Mouse (Mus musculus) ES-Bruce4 (cell line): ENCODE results near the gene Hmgcr. TPM values are rescaled to one million over a fixed set of nuclear protein-coding genes. Genes with fewer than 3 reads are reported as not detected.

Source experiments
- H3K27ac ChIP-seq: 2 replicates; pipeline ENCODE4 v1.5.1; 2012; ENCODE audit warnings: low read length, inconsistent platforms; ENCODE audit not compliant: insufficient read depth
- H3K27me3 ChIP-seq: 2 replicates; pipeline ENCODE4 v1.6.1; 2012; ENCODE audit warnings: mild to moderate bottlenecking, low read length, inconsistent platforms; ENCODE audit not compliant: control insufficient read depth, poor library complexity, insufficient read depth, severe bottlenecking
- H3K36me3 ChIP-seq: 2 replicates; pipeline ENCODE4 v1.6.1; 2012; ENCODE audit warnings: inconsistent platforms, mild to moderate bottlenecking, low read length, moderate library complexity; ENCODE audit not compliant: control insufficient read depth, poor library complexity, insufficient read depth, severe bottlenecking
- H3K4me1 ChIP-seq: one replicate; pipeline ENCODE4 v1.8.1; 2011; ENCODE audit warnings: low read length; ENCODE audit not compliant: control insufficient read depth, insufficient read depth
- H3K4me3 ChIP-seq: 2 replicates; pipeline ENCODE4 v1.5.1; 2011; ENCODE audit warnings: low read depth, mild to moderate bottlenecking, low read length
- H3K9ac ChIP-seq: 2 replicates; pipeline ENCODE4 v1.6.1; 2012; ENCODE audit warnings: low read depth, mild to moderate bottlenecking, inconsistent platforms; ENCODE audit not compliant: poor library complexity, severe bottlenecking
- H3K9me3 ChIP-seq: replicated peaks from 2 replicates; pipeline ENCODE4 v1.6.1; 2012; ENCODE audit warnings: mild to moderate bottlenecking, low read length, inconsistent platforms; ENCODE audit not compliant: control insufficient read depth, poor library complexity, insufficient read depth, severe bottlenecking
- CTCF ChIP-seq: IDR thresholded peaks from one replicate; pipeline ENCODE4 v1.8.1; 2011; ENCODE audit warnings: low read depth, low read length
- EP300 ChIP-seq: IDR thresholded peaks from 2 replicates; pipeline ENCODE4 v1.6.1; 2011; ENCODE audit warnings: low read depth, low read length; ENCODE audit not compliant: insufficient read depth
- POLR2A ChIP-seq: IDR thresholded peaks from one replicate; pipeline ENCODE4 v1.8.1; 2011; ENCODE audit warnings: low read length; ENCODE audit not compliant: insufficient read depth
- polyA plus RNA-seq: library from polyadenylated mRNA; stranded (reverse); fragments of >200 nt; gene quantifications from 2 replicates; pipeline ENCODE4 v1.2.4, GENCODE M21; 2011; ENCODE audit warnings: low read depth; ENCODE audit not compliant: missing spikeins, insufficient read depth, insufficient read length

Hmgcr gene
- 190 and 205 TPM in 2 replicates for polyA plus RNA-seq

DNA sequence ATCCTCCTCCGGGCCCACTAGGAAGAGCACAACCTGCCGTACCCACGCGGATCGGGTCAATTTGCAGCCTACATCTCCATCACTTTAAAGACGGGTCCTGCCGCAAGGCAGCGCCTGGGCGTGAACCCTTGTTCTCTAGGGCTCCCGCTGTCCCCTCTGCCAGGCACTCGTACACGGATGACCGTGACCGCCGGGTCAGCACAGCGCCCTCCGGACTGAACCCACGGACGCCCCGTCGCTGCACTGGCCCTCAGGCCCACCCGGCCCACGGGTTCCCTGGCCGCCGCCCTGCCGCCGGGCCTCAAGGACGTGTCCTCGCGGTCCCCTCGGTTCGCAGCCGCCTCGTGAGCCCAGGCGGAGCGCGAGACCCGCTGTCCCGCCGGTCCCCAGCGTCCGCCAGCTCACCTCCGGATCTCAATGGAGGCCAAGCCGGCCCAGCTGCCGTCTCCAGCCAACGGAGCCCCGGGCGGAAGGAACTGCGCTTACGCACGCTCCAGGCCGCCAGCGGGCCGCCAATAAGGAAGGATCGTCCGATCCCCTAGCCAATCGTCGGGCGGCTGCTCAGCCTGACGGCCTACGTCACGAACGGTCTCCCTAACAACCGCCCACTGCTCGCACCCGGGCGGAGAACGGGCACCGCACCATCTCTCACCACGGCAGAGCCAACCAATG, at the start of gene Hmgcr:
TSS of gene Hmgcr (minus strand) at position 531 of the 672 bp plus-strand sequence.
- no peaks in the 10 kb centered on the region for H3K27me3 ChIP-seq
- H3K4me3 ChIP-seq = peak within 1 kb of the TSS; percentile 94
- H3K27ac ChIP-seq = peak within 1 kb of the TSS; percentile 51
- H3K36me3 ChIP-seq = peaks cover 12% of the 10 kb centered on the region
- TF ChIP-seq EP300 = 0 out of 2 replicates have a peak, but pooled peaks have one; percentile 38
- TF ChIP-seq CTCF = no peak
- TF ChIP-seq POLR2A = peak; percentile 73
- H3K4me1 ChIP-seq = peaks cover 3% of the 10 kb centered on the region
- H3K9ac ChIP-seq = peak within 1 kb of the TSS; percentile 86
- no peaks in the 10 kb centered on the region for H3K9me3 ChIP-seq

DNA sequence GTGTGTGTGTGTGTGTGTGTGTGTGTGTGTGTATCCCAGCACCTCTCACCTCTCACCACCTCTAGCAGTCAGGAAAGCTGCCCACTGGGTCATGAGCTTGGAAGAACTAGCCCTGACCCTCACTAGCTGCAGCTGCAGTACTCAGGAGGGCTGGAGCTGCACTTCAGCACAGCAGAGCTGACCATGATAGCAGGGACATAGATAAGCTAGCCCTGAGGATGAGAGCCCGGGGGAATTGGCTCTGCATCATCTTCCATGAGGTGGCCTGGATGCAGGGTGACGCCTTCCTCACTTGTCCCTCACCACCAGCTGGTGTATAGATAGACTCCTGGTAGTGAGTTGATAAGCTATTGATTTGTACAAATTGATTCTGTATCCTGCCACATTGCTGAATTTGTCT, 49.3 kb upstream of the Hmgcr start:
- TF ChIP-seq EP300 = no peak
- no peak for TF ChIP-seq CTCF
- TF ChIP-seq POLR2A = no peak
- no peak overlapping the region for H3K9ac ChIP-seq
- no peak overlapping the region for H3K27ac ChIP-seq
- no peak overlapping the region for H3K4me3 ChIP-seq
- no peaks in the 10 kb centered on the region; the same call in 1 of the 2 replicates for H3K27me3 ChIP-seq
- no peaks in the 10 kb centered on the region for H3K9me3 ChIP-seq
- H3K4me1 ChIP-seq = no peaks in the 10 kb centered on the region
- no peaks in the 10 kb centered on the region for H3K36me3 ChIP-seq

DNA sequence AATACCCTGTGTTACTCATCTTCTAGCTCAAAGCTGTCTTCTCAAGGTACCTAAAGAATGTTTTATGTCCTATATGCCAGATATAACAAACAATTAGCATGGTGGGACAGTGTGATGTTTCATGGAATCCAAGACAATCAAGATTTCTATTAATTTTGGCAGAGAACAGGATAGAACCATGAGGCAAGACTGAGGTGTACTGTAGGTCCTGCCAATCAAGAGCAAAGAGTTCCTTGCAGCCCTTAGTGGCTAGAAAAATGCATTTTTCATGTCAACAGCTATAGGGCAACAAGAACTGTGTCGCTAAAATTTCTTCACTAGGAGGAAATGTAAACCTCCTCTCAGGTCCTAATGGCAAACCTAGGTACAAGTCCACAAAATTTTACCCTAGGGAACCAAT, 47.1 kb upstream of the Hmgcr start:
- Histone ChIP-seq H3K4me1 (no peaks in the 10 kb centered on the region), H3K27ac (no peak overlapping the region), H3K9ac (no peak overlapping the region), H3K4me3 (no peak overlapping the region), H3K27me3 (no peaks in the 10 kb centered on the region; the same call in 1 of the 2 replicates), H3K9me3 (no peaks in the 10 kb centered on the region), H3K36me3 (no peaks in the 10 kb centered on the region)
- TF ChIP-seq CTCF = no peak
- TF ChIP-seq EP300 = no peak
- no peak for TF ChIP-seq POLR2A

DNA sequence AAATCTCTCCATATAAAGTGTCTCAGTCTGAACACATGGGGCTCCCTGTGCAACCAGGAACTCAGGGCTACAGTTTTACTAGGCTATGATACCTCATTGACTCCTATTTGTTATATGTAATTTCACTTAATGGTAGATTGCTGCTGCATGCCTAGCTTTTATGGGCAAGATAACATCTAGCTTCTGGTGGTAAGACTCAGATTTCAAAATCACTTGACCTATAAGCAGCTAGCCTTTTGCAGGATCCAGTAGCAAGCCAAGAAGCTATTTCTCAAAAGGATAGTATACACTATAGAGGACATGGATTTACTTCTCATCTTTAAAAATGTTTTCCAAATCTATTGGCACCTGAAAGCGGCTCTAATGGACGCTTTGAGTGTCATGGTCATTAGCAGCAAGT, 45.6 kb upstream of the Hmgcr start:
- TF ChIP-seq POLR2A (no peak), CTCF (no peak)
- Histone ChIP-seq H3K4me3 (no peak overlapping the region), H3K27ac (no peak overlapping the region), H3K36me3 (no peaks in the 10 kb centered on the region), H3K9me3 (no peaks in the 10 kb centered on the region), H3K27me3 (no peaks in the 10 kb centered on the region; the same call in 1 of the 2 replicates), H3K9ac (no peak overlapping the region), H3K4me1 (no peaks in the 10 kb centered on the region)

DNA sequence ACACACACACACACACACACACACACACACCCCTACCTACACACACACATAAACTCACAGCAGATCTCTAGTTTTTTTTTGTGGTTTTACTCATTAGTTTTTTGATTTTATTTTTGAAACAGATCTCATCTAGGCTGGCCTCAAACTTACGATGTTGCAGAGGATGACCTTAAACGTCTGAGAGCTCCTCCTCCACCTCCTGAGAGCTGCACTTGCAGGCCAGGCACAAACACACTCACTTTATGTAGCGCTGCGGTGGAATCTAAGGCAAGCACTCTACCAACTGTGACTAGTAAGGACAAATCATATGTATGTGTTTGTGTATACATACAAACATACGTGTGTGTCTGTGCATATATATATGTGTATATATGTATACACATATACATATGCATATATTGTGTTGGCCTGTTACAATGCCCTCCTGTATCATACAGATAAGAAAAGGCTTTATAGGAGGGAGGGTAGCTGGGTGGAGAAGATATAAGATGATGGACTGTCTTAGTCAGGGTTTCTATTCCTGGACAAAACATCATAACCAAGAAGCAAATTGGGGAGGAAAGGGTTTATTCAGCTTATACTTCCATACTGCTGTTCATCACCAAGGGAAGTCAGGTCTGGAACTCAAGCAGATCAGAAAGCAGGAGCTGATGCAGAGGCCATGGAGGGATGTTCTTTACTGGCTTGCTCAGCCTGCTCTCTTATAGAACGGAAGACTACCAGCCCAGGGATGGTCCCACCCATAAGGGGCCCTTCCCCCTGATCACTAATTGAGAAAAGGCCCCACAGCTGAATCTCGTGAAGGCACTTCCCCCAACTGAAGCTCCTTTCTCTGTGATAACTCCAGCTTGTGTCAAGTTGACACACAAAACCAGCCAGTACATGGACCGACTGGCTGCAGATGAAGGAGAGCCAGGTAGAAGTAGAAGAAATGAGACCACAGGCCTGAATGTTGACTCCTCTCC, 38.8 kb upstream of the Hmgcr start:
- H3K9ac ChIP-seq = no peak overlapping the region
- H3K36me3 ChIP-seq = no peaks in the 10 kb centered on the region
- no peaks in the 10 kb centered on the region for H3K9me3 ChIP-seq
- no peak overlapping the region for H3K27ac ChIP-seq
- TF ChIP-seq EP300 (no peak), POLR2A (no peak), CTCF (no peak)
- no peaks in the 10 kb centered on the region; the same call in 1 of the 2 replicates for H3K27me3 ChIP-seq
- H3K4me3 ChIP-seq = no peak overlapping the region
- H3K4me1 ChIP-seq = no peaks in the 10 kb centered on the region
